Mouse (Mus musculus) heart, embryonic 15.5 days (tissue): ENCODE measurements around the gene Pten. TPM values are rescaled to one million over a fixed set of nuclear protein-coding genes. Genes with fewer than 3 reads are reported as not detected.

Experiments
- ATAC-seq: fragments of 200-750 bp; cut with Nextera tagmentation; replicated peaks from 2 replicates; pipeline ENCODE4 v1.8.0; 2017; ENCODE audit warnings: low read depth, moderate TSS enrichment; ENCODE audit not compliant: insufficient number of reproducible peaks, insufficient read depth, low FRiP score
- H3K27ac ChIP-seq: fragments of 300-500 bp; sonication (generic); 2 replicates; pipeline ENCODE4 v1.5.1; 2015; ENCODE audit warnings: mild to moderate bottlenecking, inconsistent platforms
- H3K27me3 ChIP-seq: fragments of 300-500 bp; sonication (generic); 2 replicates; pipeline ENCODE4 v1.6.1; 2015; ENCODE audit warnings: inconsistent platforms
- H3K36me3 ChIP-seq: fragments of 300-500 bp; sonication (generic); 2 replicates; pipeline ENCODE4 v1.6.1; 2015; ENCODE audit warnings: mild to moderate bottlenecking, inconsistent platforms
- H3K4me1 ChIP-seq: fragments of 300-500 bp; sonication (generic); replicated peaks from 2 replicates; pipeline ENCODE4 v1.6.1; 2015; ENCODE audit warnings: inconsistent platforms
- H3K4me2 ChIP-seq: fragments of 300-500 bp; sonication (generic); 2 replicates; pipeline ENCODE4 v1.6.1; 2015; ENCODE audit warnings: inconsistent platforms, mild to moderate bottlenecking, moderate library complexity
- H3K4me3 ChIP-seq: fragments of 300-500 bp; sonication (generic); 2 replicates; pipeline ENCODE4 v1.5.1; 2015; ENCODE audit warnings: mild to moderate bottlenecking, inconsistent platforms
- H3K9ac ChIP-seq: fragments of 300-500 bp; sonication (generic); 2 replicates; pipeline ENCODE4 v1.6.1; 2015; ENCODE audit warnings: mild to moderate bottlenecking, inconsistent platforms
- H3K9me3 ChIP-seq: fragments of 300-500 bp; sonication (generic); replicated peaks from 2 replicates; pipeline ENCODE4 v1.6.1; 2016; ENCODE audit warnings: inconsistent platforms
- WGBS: fragments of 180-500 bp; shearing (Covaris S2); methylation state at CpG from one replicate; pipeline ENCODE4 v1.1.7; 2015; ENCODE audit warnings: mixed read lengths; 5-methylcytosine and 5-hydroxymethylcytosine counted together
- polyA plus RNA-seq: library from polyadenylated mRNA; unstranded; fragments of >200 nt; fragmentation: Nextera tagmentation; extraction: Ambion mirVana; gene quantifications from 2 replicates; pipeline ENCODE4 v1.2.1, GENCODE M21; 2015

The Pten gene
- polyA plus RNA-seq, 1 experiment from 2014 or later: 4.9 TPM

DNA sequence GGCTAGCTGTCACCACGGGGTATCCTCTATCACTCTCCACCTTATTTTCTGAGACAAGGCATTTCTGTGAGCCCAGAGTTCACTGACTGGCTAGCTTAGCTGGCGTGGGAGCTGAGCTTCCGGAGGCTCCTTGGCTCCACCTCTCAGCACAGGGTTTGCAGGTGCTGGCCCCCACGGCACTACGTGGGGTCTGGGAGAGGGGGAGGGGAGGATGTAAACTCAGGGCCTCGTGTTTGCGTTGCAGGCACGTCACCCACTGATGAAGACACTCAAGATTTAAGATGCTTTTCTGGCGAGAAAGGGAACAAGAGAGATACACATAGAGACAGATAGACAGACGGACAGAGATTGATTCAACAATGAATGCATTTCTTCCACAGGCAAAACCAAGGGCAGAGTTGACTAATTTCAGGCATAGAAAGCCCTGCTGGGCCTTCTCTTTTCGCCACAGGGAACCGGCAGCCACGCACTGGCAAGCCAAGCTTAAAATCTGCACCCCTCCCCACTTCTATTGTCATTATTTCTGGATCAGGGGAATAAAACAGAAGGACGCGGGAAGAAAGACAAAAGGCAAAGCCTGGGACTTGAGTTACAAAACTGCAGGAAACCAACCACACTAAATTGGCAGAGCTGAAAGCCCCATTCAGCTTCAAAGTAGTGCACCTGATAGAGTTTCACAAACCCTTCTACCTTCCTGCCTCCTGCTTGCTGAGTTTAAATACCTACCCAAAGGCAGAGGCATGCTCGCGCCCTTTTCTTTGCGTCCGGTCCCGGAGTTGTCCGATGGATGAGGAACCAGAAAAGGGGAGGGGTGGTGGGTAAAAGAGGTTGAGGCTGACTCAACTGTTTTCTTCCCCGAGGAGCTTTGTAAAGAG lies 30.6 kb upstream of the Pten start:
- ATAC-seq: no peak
- H3K27me3 ChIP-seq: peaks cover 19% of the 10 kb centered on the region
- no peak overlapping the region for H3K27ac ChIP-seq
- peak overlapping the region; percentile 14; the same call in 1 of the 2 replicates for H3K9ac ChIP-seq
- peak overlapping the region; percentile 44 for H3K4me2 ChIP-seq
- 4% methylated on average over 22 of the region's 22 CpGs for WGBS
- peaks cover 8% of the 10 kb centered on the region for H3K4me1 ChIP-seq
- peak overlapping the region; percentile 1 for H3K4me3 ChIP-seq
- H3K36me3 ChIP-seq: no peaks in the 10 kb centered on the region
- no peaks in the 10 kb centered on the region for H3K9me3 ChIP-seq

DNA sequence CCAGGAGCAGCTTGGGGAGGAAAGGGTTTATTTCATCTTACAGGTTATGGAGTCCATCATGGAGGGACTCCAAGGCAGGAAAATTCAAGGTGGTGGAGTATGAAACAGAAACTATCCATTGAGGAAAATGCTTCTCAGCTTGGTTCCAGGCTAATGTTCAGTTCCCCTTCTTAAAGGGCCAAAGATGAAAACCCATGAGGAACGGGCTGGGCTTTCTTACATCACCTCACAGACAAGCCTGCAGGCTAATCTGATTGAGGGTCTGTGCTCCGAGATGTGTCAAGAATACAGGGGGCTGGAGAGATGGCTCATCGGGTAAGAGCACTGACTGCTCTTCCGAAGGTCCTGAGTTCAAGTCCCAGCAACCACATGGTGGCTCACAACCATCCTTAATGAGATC lies 27.5 kb upstream of the Pten start:
- no peaks in the 10 kb centered on the region for H3K36me3 ChIP-seq
- no peak overlapping the region for H3K9ac ChIP-seq
- ATAC-seq: no peak
- WGBS: 78% methylated on average over 4 of the region's 4 CpGs
- no peak overlapping the region for H3K4me3 ChIP-seq
- H3K27me3 ChIP-seq: peaks cover 19% of the 10 kb centered on the region
- no peak overlapping the region for H3K4me2 ChIP-seq
- H3K4me1 ChIP-seq: peaks cover 8% of the 10 kb centered on the region
- H3K9me3 ChIP-seq: no peaks in the 10 kb centered on the region
- no peak overlapping the region for H3K27ac ChIP-seq

DNA sequence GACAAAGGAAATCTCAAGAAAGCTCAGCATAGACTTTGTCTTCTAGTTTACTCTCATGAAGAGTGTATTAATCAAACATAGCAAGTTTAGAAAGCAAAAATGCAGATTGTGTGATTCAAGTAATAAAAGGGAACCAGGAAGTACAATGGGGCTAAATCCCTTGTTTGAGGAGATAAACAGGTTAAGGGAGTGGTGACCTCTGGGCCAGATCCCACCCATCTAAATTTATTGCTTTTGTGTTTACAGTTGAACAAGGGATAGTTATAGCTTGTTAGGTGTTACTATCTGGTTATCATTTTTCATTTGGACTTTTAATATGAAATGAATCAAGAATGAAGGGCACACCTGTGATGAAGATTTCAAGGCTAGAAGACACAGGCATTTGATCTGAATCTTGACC lies 24.4 kb upstream of the Pten start:
- ATAC-seq: no peak
- no peaks in the 10 kb centered on the region for H3K4me1 ChIP-seq
- H3K27ac ChIP-seq: no peak overlapping the region

DNA sequence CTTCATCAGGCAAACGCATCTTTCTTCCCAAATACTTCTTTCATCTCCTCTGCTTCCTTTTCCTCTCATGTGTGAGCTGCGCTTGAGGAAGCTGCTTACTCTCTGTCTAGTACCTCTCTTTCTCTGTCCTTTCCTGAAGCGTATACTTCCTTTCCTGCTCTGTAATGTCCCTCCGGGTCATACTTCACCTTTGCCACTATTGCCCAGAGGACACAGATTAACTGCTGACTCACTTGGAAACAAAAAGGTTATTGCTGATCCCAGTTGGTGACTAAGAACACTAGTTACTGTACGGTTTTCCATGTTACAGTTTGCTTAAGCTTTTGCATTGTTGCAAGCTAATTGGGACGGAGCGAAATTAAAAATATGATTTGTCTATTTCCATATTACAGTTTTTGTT lies 19.5 kb upstream of the Pten start:
- Histone ChIP-seq H3K9ac (no peak overlapping the region), H3K4me2 (no peak overlapping the region), H3K9me3 (no peaks in the 10 kb centered on the region), H3K4me1 (no peaks in the 10 kb centered on the region), H3K4me3 (no peak overlapping the region), H3K27ac (no peak overlapping the region), H3K27me3 (no peaks in the 10 kb centered on the region), H3K36me3 (no peaks in the 10 kb centered on the region)
- no peak for ATAC-seq
- 77% methylated on average over 7 of the region's 7 CpGs for WGBS

More for the DNA sequence above, 24.4 kb upstream of the Pten start:
- Histone ChIP-seq H3K9ac (no peak overlapping the region), H3K27me3 (no peaks in the 10 kb centered on the region; the same call in 1 of the 2 replicates), H3K4me2 (no peak overlapping the region), H3K36me3 (no peaks in the 10 kb centered on the region), H3K4me3 (no peak overlapping the region), H3K9me3 (no peaks in the 10 kb centered on the region)

DNA sequence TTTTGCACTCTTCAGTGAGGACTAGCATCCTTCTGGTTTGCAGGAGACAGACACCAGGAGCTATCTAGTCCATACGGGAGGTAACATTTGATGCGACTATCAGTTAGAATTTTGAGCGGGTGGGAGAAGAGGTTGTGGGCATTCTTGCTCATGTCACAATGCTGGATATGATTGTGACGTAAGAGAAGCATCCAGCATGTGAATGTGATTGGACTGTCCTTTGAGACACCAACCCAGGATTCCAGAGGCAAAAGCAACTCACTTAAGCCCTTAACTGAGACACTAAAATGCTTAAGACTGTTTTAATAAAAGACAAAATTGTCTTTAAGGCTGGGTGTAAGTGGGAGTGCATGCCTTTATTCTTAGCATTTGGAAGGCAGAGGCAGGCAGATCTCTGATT lies 17.6 kb upstream of the Pten start, which contains the start of gene Atad1:
Gene Atad1, minus strand, starts transcription at position 101 of the 400 bp plus-strand sequence.
- no peak within 1 kb of the TSS for H3K9ac ChIP-seq
- ATAC-seq: no peak
- H3K4me1 ChIP-seq: no peaks in the 10 kb centered on the region
- 87% methylated on average over 4 of the region's 4 CpGs for WGBS
- H3K4me2 ChIP-seq: no peak within 1 kb of the TSS
- H3K4me3 ChIP-seq: no peak within 1 kb of the TSS
- no peaks in the 10 kb centered on the region for H3K36me3 ChIP-seq
- H3K9me3 ChIP-seq: no peaks in the 10 kb centered on the region
- H3K27ac ChIP-seq: no peak within 1 kb of the TSS
- H3K27me3 ChIP-seq: no peaks in the 10 kb centered on the region

DNA sequence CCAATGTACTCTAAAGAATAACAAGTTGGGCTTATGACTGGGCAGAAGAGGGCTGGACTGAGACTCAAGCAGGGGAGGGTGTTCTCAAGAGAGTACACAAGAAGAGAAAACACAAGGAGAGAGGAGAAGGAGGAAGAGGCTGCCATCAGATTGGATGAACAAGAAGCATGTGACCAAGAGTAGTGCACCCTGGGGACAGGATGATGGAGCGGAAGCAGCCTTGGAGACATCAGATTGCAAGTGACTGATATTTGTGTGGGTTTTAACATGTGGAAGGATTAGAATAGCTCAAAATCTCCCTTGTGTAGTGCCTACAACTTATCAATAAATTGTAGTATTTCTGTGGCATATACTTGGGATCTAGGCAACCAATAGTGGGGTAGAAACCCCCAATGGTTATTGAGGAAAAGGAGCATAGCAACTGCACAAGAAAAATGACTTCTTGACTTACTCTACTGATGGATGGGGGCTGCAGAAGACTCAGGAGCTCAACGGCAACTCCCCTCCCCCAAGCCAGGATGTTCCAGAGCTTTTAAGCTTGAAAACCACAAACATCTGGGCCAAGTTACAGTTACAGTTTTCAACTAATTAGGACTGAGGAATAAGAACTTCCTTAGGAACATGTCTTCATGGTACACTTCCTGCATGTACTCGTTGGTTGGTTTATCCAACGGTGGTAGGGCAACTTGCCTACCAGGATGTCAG lies 16.5 kb upstream of the Pten start:
- Histone ChIP-seq H3K27ac (no peak overlapping the region), H3K4me2 (no peak overlapping the region), H3K9ac (no peak overlapping the region), H3K4me3 (no peak overlapping the region), H3K36me3 (no peaks in the 10 kb centered on the region), H3K9me3 (no peaks in the 10 kb centered on the region), H3K4me1 (no peaks in the 10 kb centered on the region), H3K27me3 (no peaks in the 10 kb centered on the region)
- 81% methylated on average over 4 of the region's 4 CpGs for WGBS
- ATAC-seq: no peak

DNA sequence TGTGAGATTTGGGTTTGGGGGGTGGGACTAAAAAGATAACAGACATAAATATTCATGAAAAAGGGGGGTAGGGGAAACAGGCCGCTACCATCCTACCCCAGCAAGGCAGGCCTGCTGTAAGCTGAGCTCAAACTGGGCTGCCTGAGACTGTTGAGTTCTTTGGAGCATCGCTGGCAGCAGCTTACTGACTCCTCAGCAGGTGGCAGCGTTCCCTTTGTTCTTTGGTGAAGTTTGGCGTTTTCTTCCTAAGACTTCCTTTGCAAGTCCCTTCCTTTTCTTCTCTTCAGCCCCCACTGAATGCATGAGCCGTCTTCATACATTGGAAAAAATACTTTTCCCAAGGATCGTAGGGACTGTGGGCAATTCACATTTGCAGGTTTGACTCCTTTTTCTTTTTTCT lies 7.9 kb upstream of the Pten start:
- no peaks in the 10 kb centered on the region for H3K9me3 ChIP-seq
- H3K4me2 ChIP-seq: no peak overlapping the region
- peaks cover 2% of the 10 kb centered on the region; the same call in 1 of the 2 replicates for H3K4me1 ChIP-seq
- H3K4me3 ChIP-seq: no peak overlapping the region
- no peaks in the 10 kb centered on the region for H3K36me3 ChIP-seq
- ATAC-seq: no peak
- H3K27me3 ChIP-seq: peaks cover 6% of the 10 kb centered on the region
- no peak overlapping the region for H3K9ac ChIP-seq
- WGBS: 26% methylated on average over 6 of the region's 6 CpGs
- no peak overlapping the region for H3K27ac ChIP-seq

DNA sequence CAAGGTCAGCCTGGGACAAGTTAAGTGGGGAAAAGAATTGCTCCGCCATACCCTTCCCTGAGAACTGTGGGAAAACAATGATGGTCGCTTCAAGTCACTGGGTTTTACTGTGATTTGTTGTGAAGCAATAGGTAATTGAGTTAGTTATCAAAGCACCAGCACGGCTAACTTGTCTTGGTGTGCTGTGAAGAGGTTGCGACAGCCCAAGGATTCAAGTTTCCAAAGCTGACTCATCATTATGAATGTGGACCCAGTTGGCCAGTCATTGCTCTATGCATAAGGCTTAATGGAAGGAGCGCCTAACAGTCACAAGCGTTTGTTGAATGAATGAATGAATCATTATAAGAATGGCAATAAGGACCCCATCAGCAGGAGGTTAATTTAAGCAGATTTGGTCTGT lies 4.9 kb upstream of the Pten start:
- WGBS: 91% methylated on average over 6 of the region's 6 CpGs
- no peak for ATAC-seq
- H3K4me1 ChIP-seq: peaks cover 14% of the 10 kb centered on the region
- H3K27ac ChIP-seq: no peak overlapping the region
- no peak overlapping the region for H3K9ac ChIP-seq
- no peak overlapping the region for H3K4me2 ChIP-seq
- H3K36me3 ChIP-seq: no peaks in the 10 kb centered on the region
- no peaks in the 10 kb centered on the region for H3K9me3 ChIP-seq
- no peak overlapping the region for H3K4me3 ChIP-seq
- peaks cover 9% of the 10 kb centered on the region for H3K27me3 ChIP-seq

DNA sequence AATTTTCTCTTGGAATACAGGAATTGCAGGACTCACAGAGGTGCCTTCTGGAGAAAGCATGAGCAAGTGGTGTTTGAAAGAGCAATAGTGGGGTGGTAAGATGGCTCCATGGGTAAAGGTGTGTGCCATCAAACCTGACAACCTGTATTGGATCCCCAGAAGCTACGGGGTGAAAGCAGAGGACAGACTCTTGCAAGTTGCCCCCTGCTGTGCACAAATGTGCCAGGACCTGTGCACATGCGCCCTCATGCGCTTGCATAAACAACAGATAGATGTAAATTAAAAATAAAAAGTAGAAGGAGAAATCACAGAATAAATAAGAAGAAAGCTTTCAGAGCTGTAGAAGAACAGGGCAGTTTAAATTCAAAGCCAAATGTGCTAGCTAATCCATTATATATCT lies 3.9 kb upstream of the Pten start:
- WGBS: 83% methylated on average over 3 of the region's 3 CpGs
- peaks cover 14% of the 10 kb centered on the region for H3K4me1 ChIP-seq
- no peak overlapping the region for H3K27ac ChIP-seq
- H3K9ac ChIP-seq: no peak overlapping the region
- ATAC-seq: no peak
- H3K4me2 ChIP-seq: no peak overlapping the region
- peaks cover 9% of the 10 kb centered on the region for H3K27me3 ChIP-seq
- H3K36me3 ChIP-seq: no peaks in the 10 kb centered on the region
- no peaks in the 10 kb centered on the region for H3K9me3 ChIP-seq
- H3K4me3 ChIP-seq: no peak overlapping the region

DNA sequence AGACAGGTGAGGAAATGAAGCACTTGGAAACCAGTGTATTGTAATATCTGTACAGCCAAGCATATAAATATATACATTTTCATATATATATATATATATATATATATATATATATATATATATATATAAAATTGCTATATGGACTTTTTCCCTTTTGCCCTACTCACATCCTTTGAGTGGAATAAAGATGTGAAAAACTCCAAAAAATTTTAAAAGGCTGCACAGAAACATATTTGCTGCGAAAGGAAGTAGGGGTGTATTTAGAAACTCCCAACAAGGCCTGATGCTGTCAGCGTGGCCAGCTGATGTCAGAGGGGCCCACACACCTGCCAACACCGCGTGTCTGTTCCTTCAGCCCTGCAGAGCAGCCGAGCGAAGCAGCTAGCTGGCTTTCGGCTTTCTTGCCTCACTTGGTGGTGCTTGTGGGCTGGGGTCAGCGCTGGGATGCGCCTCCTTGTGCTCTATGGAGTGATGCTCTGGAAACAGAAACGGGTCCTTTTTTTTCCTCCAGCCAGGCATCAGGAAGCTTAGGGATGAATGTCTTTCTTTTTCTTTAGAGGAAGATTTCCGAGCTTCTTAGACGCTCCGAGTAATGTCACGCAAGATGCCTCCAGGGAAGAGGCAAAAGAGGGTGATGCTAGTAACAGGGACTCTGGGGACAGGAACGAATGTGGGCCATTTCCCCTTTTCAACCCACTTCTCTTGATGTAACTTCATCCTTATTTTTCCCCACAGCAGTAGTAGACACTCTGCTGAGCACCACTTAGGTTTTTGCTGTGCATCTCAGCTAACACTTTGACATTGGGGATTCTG lies 2.9 kb upstream of the Pten start:
- peaks cover 16% of the 10 kb centered on the region for H3K4me1 ChIP-seq
- 0 out of 2 replicates have a peak overlapping the region, but pooled peaks have one; percentile 94 for H3K4me2 ChIP-seq
- H3K36me3 ChIP-seq: no peaks in the 10 kb centered on the region
- H3K4me3 ChIP-seq: no peak overlapping the region
- no peak overlapping the region for H3K27ac ChIP-seq
- H3K9me3 ChIP-seq: no peaks in the 10 kb centered on the region
- WGBS: 35% methylated on average over 15 of the region's 15 CpGs
- no peak for ATAC-seq
- H3K27me3 ChIP-seq: peaks cover 9% of the 10 kb centered on the region
- H3K9ac ChIP-seq: no peak overlapping the region
